Mouse (Mus musculus) spleen, adult 10 weeks (tissue): ENCODE measurements around the gene Lmf1. TPM values are rescaled to one million over a fixed set of nuclear protein-coding genes. Genes with fewer than 3 reads are reported as not detected.

ENCODE experiments used
- polyA plus RNA-seq: library from polyadenylated mRNA; stranded (reverse); fragments of 350-450 nt; fragmentation: Illumina TruSeq; extraction: RNeasy Lipid Tissue Mini Kit (QIAGEN cat#74804); gene quantifications from one replicate; pipeline ENCODE4 v1.2.3, GENCODE M21; 2015; ENCODE audit warnings: low replicate concordance; ENCODE audit not compliant: insufficient read depth

Gene Lmf1
- polyA plus RNA-seq = 7.9 TPM

DNA sequence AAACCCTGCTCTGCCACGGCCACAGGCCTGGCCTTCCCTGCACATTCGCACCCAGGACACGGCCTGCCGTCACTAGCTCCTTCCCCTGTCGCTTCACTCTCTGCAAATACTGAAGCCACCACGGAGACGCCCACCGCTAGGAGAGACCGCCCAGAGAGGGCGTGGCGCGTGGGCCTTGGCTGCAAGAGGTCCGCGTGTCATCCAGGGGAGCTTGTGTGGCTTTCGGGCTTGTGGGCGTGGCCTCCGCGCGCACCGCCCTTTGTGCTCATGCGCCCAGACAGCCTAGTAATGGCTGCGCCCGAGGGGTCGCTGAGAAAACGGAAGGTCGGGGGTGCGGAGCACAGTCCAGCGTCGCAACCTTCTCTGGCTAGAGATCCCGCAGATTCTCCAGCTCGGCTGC lies at the start of gene Lmf1:
TSS of gene Lmf1 (plus strand) at position 166 of the 400 bp plus-strand sequence.

DNA sequence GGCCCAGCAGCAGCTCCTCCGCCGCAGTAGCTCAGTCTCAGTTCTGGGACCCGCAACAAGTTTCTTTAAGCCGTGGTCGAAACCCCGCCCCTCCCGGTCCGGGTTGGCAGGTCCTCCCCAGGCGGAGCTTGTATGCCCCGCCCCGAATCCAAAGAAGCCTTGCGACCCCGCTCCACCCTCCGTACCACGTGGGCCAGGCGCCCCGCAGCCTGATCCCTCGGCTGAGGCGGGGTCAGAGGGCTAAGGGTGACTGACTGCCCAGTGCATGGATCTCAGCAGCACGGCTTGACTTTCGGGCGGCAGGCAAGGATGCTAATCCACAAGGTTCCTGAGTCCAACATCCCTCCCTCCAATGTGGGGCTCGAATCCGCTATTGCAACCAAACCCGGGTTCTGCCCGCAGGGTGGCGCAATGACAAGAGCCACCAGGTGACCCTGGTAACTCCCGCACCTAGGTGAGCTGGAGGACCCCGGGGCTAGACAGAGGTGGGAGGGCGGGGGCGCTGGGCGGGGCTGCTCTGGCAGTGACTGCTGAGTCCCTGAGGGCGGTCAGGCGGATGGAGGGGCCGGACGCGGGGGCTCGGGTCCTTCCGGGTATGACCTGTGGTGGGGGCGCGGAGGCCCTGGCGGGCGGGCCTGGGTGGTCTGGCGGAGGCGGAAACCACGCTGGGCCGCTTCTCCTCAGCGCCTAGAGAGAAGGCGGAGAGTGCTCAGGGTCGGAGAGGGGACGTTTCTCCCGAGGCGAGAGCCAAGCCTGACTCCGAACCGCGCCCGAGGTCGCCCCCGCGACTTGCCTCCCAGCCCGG lies 8.0 kb upstream of the Lmf1 start, which contains the start of gene Sox8:
TSS of gene Sox8 (minus strand) at position 39 of the 805 bp plus-strand sequence.

Other genes starting within 250 kb of the Lmf1 start
- gene Tpsab1, start 233.5 kb upstream of the Lmf1 start, polyA plus RNA-seq = not detected
- 0.61 TPM for gene Tpsb2, start 212.8 kb upstream of the Lmf1 start, polyA plus RNA-seq
- not detected for gene Tpsg1, start 209.8 kb upstream of the Lmf1 start, polyA plus RNA-seq
- gene Cacna1h, start 145.3 kb upstream of the Lmf1 start, polyA plus RNA-seq = 2.7 TPM
- not detected for gene Tekt4, start 124.5 kb upstream of the Lmf1 start, polyA plus RNA-seq
- gene Sstr5, start 81.8 kb upstream of the Lmf1 start, polyA plus RNA-seq = not detected
- gene Sox8, start 8.4 kb upstream of the Lmf1 start, polyA plus RNA-seq = 0.55 TPM
- not detected for gene Gng13, start 138.1 kb downstream of the Lmf1 start, polyA plus RNA-seq
- gene Chtf18, start 148.3 kb downstream of the Lmf1 start, polyA plus RNA-seq = 3.2 TPM
- gene Rpusd1, start 148.6 kb downstream of the Lmf1 start, polyA plus RNA-seq = 1.5 TPM
- not detected for gene Mslnl, start 157.0 kb downstream of the Lmf1 start, polyA plus RNA-seq
- gene Msln, start 175.3 kb downstream of the Lmf1 start, polyA plus RNA-seq = 1.9 TPM
- gene Narfl, start 194.7 kb downstream of the Lmf1 start, polyA plus RNA-seq = 15.2 TPM
- 7.3 TPM for gene Haghl, start 206.6 kb downstream of the Lmf1 start, polyA plus RNA-seq
- not detected for gene Ccdc78, start 207.5 kb downstream of the Lmf1 start, polyA plus RNA-seq
- gene Fam173a, start 213.8 kb downstream of the Lmf1 start, polyA plus RNA-seq = 19.6 TPM
- not detected for gene AC134908.4, start 216.6 kb downstream of the Lmf1 start, polyA plus RNA-seq
- gene Metrn, start 218.1 kb downstream of the Lmf1 start, polyA plus RNA-seq = 2.4 TPM
- 0.46 TPM for gene Fbxl16, start 230.0 kb downstream of the Lmf1 start, polyA plus RNA-seq
- 7.8 TPM for gene Wdr24, start 244.5 kb downstream of the Lmf1 start, polyA plus RNA-seq
- gene Jmjd8, start 249.8 kb downstream of the Lmf1 start, polyA plus RNA-seq = 21.8 TPM